Mouse (Mus musculus) cerebellum, postnatal 25 days (tissue): Measurements from ENCODE around the gene Rab3gap2.

Experiments used
- DNase-seq, 2 experiments: peaks; one replicate each; pipeline ENCODE4 v3.0.0; 2021; ENCODE audit warnings: mixed read lengths in 2 of 2

Rab3gap2 gene

GRCm38 (mm10) chr1:185203909-185204661 is at the start of gene Rab3gap2:
Gene Rab3gap2, plus strand, starts transcription at chr1:185204117.
- DNase-seq = peak; percentile 99 to 100

- no peak for DNase-seq
Measured at GRCm38 (mm10) chr1:185173641-185174040, 30.3 kb upstream of the Rab3gap2 start.

DNA sequence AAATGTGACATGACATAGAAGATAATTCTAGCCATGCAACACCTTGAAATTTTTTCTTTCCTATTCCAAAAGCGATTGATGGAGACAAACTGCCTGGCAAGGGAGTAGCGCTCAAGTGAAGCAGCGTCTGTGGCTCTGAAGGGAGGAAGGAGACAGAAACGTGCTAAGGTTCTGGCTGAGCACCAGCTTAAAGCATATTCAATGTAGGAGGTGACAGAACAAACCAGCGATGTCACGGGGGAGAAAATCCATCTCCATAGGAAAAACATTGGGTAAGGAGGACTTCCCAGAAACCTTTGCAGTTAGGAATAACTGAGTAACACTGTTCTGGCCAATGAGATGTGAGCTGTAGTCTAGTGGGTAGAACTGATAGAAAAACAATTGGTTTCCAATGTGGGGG is 26.1 kb upstream of the Rab3gap2 start:
- DNase-seq = no peak

DNA sequence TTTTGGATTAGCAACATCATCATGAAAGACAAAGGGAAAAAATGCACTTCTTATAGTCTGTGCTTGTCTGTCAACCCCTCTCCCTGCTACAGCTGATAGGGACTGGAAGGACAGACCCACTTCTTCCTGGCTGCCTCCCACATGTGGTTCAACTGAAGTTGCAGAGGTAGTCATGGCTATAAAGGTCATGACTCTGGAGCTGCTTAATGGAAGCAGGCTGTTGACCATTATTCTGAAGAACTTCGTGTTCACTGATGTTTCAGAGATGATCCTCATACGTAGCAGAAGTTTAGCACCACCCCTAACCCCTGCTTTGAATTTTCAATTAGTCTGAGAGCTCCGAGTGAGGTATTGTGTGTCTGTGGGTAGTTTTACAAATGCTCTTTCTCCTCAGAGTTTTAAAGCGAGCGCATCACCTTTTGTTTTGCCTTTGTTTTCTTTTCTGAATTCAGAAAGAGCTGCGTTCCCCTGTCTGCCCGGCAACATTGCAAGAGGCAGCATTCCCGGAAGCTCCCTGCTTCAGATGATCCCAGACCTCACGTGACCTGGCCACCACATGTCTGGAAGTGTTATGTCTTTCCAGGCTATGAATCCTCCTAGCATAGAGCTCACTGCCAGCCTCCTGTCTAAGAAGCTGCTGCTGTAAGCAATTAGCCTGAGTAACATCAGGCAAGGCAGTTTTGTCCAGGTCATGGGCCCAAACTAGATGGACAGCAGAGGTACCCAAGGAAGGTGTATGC is 20.2 kb upstream of the Rab3gap2 start:
- DNase-seq = peak in 1 of 2 experiments; percentile 17

DNA sequence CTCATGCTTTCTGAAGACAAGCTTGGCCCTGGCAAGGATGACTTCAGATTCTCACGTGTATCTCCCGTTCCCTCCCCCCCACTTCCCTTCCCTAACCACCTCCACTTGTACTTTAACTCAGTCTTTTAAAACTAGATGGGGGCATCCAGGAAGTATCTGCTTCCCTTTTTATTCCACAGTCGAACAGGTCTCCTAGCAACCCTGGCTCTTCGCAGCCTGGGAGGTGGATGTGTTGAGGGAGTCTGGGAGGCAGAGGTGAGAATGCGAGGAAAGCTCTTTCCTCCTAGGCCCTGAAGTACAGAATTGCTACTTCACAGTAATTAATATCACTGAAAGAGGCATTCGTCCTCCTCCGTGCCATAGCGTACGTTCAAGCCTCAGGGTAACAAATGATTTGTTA is 18.4 kb upstream of the Rab3gap2 start:
- DNase-seq = no peak

- no peak for DNase-seq
Measured at GRCm38 (mm10) chr1:185187135-185187785, 16.7 kb upstream of the Rab3gap2 start.

- no peak for DNase-seq
Measured at GRCm38 (mm10) chr1:185189901-185190300, 14.0 kb upstream of the Rab3gap2 start.

GRCm38 (mm10) chr1:185192087-185192486 is 11.8 kb upstream of the Rab3gap2 start:
- DNase-seq = no peak

- peak in 1 of 2 experiments; percentile 49 for DNase-seq
Measured at GRCm38 (mm10) chr1:185193509-185193908, 10.4 kb upstream of the Rab3gap2 start.

DNA sequence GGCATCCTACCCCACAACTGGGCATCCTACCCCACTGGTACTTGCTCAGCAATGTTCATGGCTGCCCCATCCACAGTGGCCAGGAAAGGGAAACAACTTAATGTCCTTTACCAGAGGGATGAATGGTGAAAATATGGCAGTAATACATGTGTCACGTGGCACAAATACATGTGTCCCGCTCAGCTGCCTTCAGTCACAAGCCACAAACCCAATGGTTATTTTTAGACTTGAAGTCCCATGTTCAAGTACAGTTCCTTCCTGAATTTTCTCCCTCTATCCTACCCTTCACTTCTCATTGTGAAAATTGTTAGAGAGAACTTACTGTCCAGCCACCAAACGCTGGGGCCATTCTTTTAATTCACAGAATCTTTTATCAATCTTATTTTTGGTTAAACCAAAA is 7.6 kb upstream of the Rab3gap2 start:
- no peak for DNase-seq

- DNase-seq = no peak
Measured at GRCm38 (mm10) chr1:185200571-185201395, 3.1 kb upstream of the Rab3gap2 start.

GRCm38 (mm10) chr1:185201994-185202393 is 1.9 kb upstream of the Rab3gap2 start:
- no peak for DNase-seq

GRCm38 (mm10) chr1:185203196-185203908 is 565 bp upstream of the Rab3gap2 start:
- peak; percentile 41 to 48 for DNase-seq

GRCm38 (mm10) chr1:185205090-185205489 is 1.2 kb downstream of the Rab3gap2 start:
- DNase-seq = no peak

- no peak for DNase-seq
Measured at GRCm38 (mm10) chr1:185207851-185208595, 4.1 kb downstream of the Rab3gap2 start.

DNA sequence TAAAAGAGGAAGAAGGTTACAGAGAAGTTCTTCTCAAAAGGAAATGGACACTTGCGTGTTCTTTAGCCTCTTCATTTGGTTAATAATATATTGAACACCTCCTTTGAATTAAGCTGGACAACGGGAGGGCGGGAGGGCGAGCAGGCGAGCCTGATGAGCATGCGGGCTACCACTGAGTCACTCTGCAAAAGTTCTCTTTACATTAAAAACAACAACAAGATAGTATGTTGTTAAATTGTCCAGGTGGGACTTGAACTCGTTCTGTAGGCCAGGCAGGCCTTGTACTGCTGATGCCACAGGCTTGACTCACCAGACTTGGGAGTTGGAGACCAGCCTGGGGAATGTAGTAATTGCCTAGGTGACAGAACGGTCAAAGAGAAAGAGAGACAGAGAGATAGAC is 4.8 kb downstream of the Rab3gap2 start:
- DNase-seq = no peak

DNA sequence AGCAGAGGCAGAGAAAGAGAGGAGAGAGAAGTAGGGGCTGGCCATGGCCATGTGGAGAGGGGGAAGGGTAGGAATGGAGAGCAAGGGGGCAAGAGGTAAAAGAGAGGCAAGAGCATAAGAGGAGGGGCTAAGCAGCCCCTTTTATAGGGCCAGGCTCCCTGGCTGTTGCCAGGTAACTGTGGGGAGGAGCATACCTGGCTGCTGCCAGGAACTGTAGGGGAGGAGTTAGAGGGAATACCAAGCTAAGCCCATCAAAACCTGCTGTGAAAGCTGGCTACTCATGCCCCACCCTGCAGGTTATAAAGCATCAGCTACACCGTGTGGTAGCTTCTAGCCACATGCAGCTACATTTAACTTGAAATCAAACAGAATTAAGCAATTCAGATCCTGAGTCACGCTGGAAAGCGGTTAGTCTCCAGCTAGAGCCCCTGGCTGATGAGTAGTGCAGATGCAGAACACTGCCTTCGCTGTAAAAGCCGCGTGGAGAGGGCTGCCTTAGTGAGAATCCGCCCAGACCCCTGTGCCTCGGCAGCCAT is 5.8 kb downstream of the Rab3gap2 start:
- no peak for DNase-seq

GRCm38 (mm10) chr1:185216360-185216759 is 12.4 kb downstream of the Rab3gap2 start:
- no peak for DNase-seq

- no peak for DNase-seq
Measured at GRCm38 (mm10) chr1:185216762-185217161, 12.8 kb downstream of the Rab3gap2 start.

DNA sequence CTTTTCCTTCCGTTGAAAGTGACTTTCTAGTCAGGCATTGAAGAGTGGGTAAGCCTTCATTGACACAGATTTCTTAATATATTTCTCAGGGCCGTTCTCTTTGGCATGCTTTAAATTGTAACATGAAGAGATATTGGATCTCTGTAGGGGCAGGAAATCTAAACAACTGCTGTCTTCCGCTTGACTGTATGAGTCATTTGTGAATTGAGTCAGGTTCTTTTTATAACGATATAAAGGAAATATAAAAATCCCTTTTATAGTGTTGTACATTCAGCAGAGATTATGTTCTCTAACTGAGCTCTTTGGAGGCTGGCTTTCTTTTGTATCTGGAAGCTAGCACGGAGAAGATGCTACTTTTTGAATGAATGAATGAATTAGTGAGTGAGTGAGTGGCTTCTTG is 14.0 kb downstream of the Rab3gap2 start:
- DNase-seq = no peak

DNA sequence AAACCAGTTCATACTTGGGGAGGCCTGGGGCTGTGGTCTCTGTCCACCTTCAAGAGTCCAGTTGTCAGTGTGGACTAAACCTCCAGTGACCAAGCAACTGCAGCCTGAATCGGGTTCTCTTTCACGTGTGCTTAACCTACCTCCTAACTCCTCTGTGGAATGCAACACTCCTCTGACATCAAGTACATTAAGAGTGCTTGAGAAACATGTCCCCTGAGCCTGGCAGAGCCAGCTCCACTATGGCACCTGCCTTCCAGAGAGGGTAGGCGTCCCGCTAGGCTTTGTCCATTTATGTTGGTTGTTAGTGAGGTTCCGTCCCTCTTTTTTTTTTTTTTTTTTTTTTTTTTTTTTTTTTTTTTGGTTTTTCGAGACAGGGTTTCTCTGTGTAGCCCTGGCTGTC is 23.0 kb downstream of the Rab3gap2 start:
- no peak for DNase-seq
